Mouse (Mus musculus): Measurements from ENCODE around the gene Tmem160. TPM values are rescaled to one million over a fixed set of nuclear protein-coding genes. Genes with fewer than 3 reads are reported as not detected.

Gene Tmem160
- total RNA-seq, 2 experiments from 2014 or later: 86.4 to 103 TPM

DNA sequence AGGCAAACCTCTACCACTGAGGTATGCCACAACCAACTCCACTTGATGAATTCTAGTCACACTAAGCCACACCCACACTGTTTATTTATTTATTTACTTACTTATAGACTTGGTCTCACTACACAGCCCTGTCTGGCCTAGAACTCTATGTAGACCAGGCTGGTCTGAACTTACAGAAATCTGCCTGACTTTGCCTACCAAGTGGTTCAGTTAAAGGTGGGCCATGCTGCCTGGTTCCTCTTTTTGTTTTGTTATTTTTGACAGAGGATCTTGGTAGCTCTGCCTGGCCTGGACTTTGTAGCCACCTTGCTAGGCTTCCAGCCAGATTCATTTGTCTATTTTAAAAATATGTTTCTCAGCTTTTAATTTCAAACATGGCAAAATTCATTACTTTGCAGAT, 36.2 kb downstream of the Tmem160 start:
- no peak for DNase-seq (ENCODE audit: low spot score in 2 of 2)

DNA sequence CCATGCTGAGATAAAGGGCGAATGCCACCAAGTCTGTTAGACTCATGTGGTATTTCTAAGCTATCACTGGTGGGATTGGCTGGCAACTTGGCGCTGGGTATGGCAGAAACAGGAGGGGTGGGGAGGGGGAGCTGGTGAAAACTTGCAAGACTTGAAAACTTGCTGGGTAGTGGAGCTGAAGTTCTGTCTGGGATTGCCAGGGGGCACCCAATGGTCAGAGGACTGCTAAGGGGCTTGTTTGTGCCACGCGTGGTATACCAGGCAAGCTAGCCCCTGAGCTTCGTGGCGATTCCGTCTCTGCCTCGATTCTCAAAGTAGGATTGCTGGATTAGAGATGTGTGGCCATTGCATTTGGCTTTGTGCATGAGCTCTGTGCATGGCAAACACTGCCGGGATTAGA, 37.4 kb downstream of the Tmem160 start:
- peak; percentile 38 to 63 for DNase-seq (ENCODE audit: low spot score in 2 of 2)

DNA sequence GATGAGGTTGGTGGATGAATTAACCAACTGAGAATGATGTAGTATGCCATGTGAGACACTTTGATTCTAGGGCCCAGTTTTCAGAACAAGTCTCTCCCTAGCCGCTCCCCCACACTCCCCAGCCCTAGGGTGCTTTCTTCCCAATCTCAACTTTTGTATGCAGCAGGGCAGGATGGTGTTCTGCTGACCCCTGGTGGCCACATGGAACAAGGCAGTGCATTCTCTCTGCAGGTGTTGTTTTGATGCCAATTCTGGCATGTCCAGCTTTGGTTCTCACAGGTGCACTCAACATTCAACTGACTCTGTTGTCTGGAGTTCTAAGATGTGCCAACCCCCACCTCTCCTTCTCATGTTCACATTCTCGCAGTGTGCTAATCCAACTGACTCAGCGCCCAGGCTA, 39.2 kb downstream of the Tmem160 start:
- DNase-seq (ENCODE audit: low spot score in 2 of 2): peak; percentile 66 to 77

DNA sequence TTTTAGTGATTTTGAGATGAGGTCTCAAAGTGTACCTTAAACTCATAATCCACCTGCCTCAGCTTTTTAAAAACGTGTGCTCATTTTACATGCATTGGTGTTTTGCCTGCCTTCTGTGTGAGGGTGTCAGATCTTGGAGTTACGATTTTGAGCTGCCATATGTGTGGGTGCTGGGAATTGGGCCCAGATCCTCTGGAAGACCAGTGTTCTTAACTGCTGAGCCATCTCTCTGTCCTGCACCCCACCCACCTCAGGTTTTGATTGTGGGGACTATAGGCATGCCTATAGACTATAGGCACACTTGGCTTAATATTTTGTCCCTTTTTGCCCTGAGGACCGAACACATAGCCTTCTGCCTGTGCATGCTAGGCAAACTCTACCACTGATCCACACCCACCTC, 39.6 kb downstream of the Tmem160 start:
- no peak for DNase-seq (ENCODE audit: low spot score in 2 of 2)

DNA sequence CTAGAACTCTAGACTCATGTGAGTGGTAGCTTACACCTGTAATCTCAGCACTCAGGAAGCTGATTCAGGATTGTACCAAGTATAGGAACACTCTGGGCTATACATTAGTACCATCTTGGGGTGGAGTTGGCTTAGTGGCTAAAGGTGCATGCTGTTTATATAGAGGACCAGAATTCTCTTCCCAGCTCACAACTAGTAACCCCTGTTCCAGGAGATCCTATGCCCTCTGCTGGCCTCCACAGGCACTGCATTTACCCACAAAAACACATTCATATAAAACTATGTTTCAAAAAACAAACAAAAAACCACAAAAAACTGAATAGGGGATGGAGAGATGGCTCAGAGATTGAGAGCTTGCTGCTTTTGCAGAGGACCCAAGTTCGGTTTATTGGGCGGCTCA, 40.8 kb downstream of the Tmem160 start:
- DNase-seq (ENCODE audit: low spot score in 2 of 2): peak; percentile 69 to 70

DNA sequence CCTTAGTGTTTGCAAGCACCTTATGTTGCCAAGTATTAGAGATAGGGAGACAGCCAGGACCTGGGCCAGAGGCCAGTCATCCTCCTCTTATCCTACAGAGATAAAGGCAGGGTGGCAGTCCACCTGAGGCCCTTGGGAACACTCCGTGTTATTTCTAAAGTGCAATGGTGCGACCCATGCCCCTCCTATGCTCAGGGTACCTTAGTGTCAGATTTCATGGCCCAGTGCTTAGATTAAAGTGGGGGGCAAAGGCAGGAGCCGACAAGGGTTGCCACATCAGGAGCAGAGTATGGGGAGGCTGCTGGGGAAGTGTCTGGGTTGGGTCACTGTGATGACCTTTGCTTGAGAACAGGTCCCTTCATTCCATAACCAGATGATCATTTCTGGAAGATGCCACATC, 43.7 kb downstream of the Tmem160 start:
- DNase-seq (ENCODE audit: low spot score in 2 of 2): no peak

DNA sequence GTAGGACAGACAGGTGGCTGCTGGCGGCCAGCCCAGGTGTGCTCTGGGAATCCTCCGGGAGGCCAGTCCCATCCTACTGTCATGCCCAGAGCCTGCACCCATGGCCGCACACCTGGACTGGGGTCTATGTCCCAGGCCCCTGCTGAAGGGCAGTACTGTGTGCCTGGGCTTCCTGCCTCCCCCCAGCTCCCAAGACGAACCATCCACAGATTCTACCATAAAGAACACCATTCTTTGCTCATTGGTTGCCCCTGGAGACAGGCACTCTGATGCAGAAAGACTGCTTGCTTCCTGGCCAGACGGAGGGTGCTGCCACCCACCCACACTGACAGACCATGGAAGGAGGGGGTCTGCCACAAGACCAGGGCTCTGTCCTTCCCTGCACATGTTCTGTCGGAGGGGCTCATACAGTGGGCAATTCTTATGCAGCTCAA, 47.1 kb downstream of the Tmem160 start:
- peak in 1 of 2 experiments; percentile 21 for DNase-seq (ENCODE audit: low spot score in 2 of 2)

DNA sequence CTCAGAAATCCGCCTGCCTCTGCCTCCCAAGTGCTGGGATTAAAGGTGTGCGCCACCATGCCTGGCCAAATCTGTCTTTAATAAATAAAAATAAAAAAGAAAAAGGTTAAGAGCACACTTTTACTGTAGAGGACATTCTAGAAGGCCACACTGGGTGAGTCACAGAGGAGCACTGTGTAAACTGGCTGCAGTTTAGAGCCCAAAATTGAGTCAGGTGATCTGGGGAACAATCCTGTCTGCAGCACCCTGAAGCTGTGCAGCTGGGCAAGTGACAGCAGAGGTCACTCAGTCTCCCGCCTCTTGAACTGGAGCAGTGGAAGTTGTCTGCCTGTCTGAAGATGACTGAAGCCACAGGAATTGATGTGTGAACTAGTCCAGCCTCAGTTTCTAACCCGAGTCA, 49.0 kb downstream of the Tmem160 start:
- no peak for DNase-seq (ENCODE audit: low spot score in 2 of 2)

DNA sequence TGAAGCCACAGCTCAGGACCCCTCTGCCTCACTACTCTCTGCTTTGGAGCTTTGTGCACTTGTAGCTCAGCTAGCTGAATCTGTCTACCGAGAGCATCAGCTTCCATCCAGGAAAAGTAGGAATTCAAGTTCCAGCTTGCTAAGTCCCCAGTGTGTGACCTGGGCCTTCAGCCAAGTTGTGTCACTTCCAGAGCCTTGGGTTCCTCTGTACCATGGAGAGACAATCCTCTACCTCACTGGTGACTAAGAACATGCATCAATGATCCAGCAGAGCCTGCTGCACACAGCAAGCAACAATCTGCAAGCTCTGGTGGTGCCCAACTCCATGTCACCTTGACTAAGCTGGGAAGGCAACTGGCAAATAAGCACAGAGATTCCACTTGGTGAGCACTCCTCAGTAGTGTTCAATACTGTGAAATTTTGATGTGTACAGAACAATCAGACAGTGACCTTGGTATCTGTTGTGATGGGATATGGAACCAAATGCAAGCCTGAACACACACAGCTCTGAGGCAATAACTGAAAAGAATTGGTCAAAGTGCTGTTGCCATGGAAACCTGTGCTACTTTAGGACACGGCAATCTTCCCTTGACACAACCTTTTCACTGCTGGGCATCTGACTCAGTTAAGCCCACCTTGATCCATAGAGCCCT, 52.1 kb downstream of the Tmem160 start:
- DNase-seq (ENCODE audit: low spot score in 2 of 2): no peak

Other genes with a start within 250 kb of the Tmem160 start
- 10 to 100 TPM; 10.8 to 11.3 TPM for gene Dhx34, start 230.7 kb upstream of the Tmem160 start, total RNA-seq (2021)
- gene C5ar2, start 208.6 kb upstream of the Tmem160 start, total RNA-seq (2021): under 1 TPM; 0.33 to 0.37 TPM
- 1 to 10 TPM; 1.1 to 1.3 TPM for gene C5ar1, start 193.2 kb upstream of the Tmem160 start, total RNA-seq (2021)
- 10 to 100 TPM; 35.4 to 35.8 TPM for gene Inafm1, start 179.2 kb upstream of the Tmem160 start, total RNA-seq (2021)
- gene Ccdc9, start 166.0 kb upstream of the Tmem160 start, total RNA-seq (2021): 10 to 100 TPM; 81.4 to 98.8 TPM
- gene Bbc3, start 144.4 kb upstream of the Tmem160 start, total RNA-seq (2021): 10 to 100 TPM; 28.0 to 30.0 TPM
- gene Sae1, start 65.0 kb upstream of the Tmem160 start, total RNA-seq (2021): 100 to 1,000 TPM; 106 to 115 TPM
- gene Zc3h4, start 51.9 kb upstream of the Tmem160 start, total RNA-seq (2021): 10 to 100 TPM; 46.4 to 52.8 TPM
- 10 to 100 TPM; 20.8 to 23.8 TPM for gene Npas1, start 24.9 kb downstream of the Tmem160 start, total RNA-seq (2021)
- 100 to 1,000 TPM; 140 TPM for gene Arhgap35, start 162.2 kb downstream of the Tmem160 start, total RNA-seq (2021)
- not detected for gene Ceacam15, start 222.9 kb downstream of the Tmem160 start, total RNA-seq (2021)

Data from layer of hippocampus, postnatal 10 days (tissue).